ENCODE assay signal across 1 mouse cellular context in the genomic region with DNA sequence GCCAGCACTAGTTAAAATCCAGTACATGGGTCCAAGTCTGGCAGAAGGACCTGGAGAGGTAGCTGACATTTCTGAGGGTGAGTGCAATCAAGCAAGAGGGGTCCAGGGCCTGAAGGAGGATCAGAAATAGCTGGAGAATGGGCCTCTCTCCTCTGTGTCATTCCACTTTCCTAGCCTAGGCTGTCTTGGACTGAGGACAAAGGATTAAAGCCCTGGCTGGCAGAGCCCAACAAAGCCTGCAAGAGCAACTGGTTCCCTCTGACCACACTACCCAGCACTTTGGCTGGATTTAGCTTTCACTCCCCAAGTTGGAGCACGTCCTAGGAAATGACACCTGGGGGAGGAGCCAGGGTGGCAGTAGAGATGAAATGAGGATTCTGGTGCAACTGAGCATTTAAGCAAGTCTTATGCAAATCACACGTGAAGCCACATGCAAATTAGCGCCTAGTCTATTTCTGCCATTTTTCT.
TF ChIP-seq lines count a peak whose summit lies in the region.

No protein-coding gene starts in this region.

TF ChIP-seq in myocyte, 11 proteins besides CTCF, POLR2A, EP300 and RAD21 (continued from another document):
- peak in 2 of 3 experiments; percentile 40 to 63 for TF ChIP-seq MYOG (IDR thresholded peaks at IDR 0.05; ENCODE audit: control insufficient read depth in 1 of 3, insufficient read depth in 1 of 3, insufficient read length in 2 of 3, low read depth in 2 of 3)
TF ChIP-seq in myocyte: peak in this region for 2.
